Mouse (Mus musculus) layer of hippocampus, postnatal 36 days (tissue): ENCODE data around the gene Brs3. TPM values are rescaled to one million over a fixed set of nuclear protein-coding genes. Genes with fewer than 3 reads are reported as not detected.

Source experiments
- DNase-seq, 2 experiments: peaks; one replicate each; pipeline ENCODE4 v3.0.0; 2022
- total RNA-seq, 2 experiments: library from RNA; stranded (reverse); gene quantifications; 2 replicates each; pipeline ENCODE4 v1.2.3; 2021

Brs3 gene
- under 1 TPM; 0.13 to 0.25 TPM for total RNA-seq

GRCm38 (mm10) chrX:57042774-57043173 is at the start of gene Brs3:
TSS of gene Brs3 (plus strand) at chrX:57043074.
- no peak for DNase-seq

DNA sequence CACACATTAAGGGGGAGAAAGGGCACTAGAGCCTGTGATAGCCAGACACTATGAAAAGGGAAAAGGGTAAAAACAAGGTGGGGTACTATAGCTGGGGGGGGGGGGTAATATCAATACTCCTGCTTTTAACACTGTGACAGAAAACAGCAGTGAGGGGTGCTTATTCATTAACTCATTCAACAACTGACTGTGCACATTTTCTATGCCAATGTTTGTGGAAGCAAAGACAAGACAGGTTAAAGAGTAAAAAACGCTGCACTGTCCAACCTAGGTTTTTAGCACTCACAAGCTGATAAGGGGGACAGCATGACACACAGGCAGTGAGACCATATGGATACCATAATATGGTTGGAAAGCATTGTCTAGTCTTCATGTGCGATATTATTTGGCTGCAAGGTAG is 30.0 kb upstream of the Brs3 start:
- no peak for DNase-seq

DNA sequence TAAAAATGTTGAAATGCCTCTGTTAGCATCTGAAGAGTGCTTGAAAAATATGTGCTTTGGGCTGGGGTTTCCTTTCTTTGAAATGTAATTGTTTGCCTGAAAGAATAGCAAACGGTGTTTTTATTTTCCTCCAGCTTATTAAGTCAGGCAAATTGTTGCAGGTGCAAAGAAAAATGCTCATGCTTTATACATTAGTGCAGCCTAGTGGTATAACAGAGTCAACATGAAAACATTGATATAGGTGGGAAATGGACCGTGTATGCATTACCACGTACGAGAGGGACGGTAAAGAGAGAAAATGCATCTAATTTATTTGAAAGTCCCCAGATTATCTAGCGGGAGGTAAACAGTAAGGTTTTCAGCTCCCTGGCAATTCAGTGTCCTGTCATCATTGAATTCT is 995 bp downstream of the Brs3 start:
- no peak for DNase-seq

GRCm38 (mm10) chrX:57052848-57053173 is 9.9 kb downstream of the Brs3 start:
- DNase-seq: no peak

GRCm38 (mm10) chrX:57053174-57053992 is 10.5 kb downstream of the Brs3 start, which contains the start of gene Htatsf1:
TSS of gene Htatsf1 (plus strand) at chrX:57053583.
- DNase-seq: peak; percentile 79 to 84

GRCm38 (mm10) chrX:57053993-57054385 is 11.1 kb downstream of the Brs3 start:
- DNase-seq: no peak

DNA sequence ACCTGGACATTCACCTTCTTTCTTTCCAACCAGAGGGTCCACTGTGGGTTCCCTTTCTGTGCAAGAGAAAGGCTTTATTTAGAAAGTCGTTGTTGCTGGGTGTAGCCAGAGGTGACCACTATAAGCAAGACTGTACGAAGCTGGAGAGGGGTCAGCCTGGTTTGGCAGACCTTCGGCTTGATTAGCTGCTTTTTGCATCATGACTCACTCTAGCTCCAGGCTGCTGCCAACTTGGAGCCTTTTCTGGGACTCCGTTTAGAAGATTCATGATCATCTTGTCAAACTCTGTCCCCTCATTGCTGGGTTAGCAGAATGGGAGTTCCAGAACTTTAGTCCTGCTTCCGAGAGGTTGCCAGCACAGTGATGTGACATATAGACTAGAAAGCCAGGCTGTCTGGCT is 38.6 kb downstream of the Brs3 start:
- no peak for DNase-seq

- no peak for DNase-seq
Observed at GRCm38 (mm10) chrX:57087806-57088205, 44.9 kb downstream of the Brs3 start, which contains the start of gene Vgll1. TSS of gene Vgll1 (plus strand) at chrX:57088106.

Other genes starting within 250 kb of the Brs3 start
- gene Map7d3, start 220.7 kb upstream of the Brs3 start, total RNA-seq: not detected
- gene Adgrg4, start 172.9 kb upstream of the Brs3 start, total RNA-seq: not detected
- gene Htatsf1, start 10.5 kb downstream of the Brs3 start, total RNA-seq: 10 to 100 TPM; 58.2 to 62.1 TPM
- gene Vgll1, start 45.0 kb downstream of the Brs3 start, total RNA-seq: not detected
- not detected for gene Cd40lg, start 169.1 kb downstream of the Brs3 start, total RNA-seq